Mouse (Mus musculus) heart, embryonic 12.5 days (tissue): ENCODE results near the gene Synj2. TPM values are rescaled to one million over a fixed set of nuclear protein-coding genes. Genes with fewer than 3 reads are reported as not detected.

ENCODE experiments used
- ATAC-seq: fragments of 200-750 bp; cut with Nextera tagmentation; 2 replicates; pipeline ENCODE4 v1.8.0; 2017; ENCODE audit warnings: moderate TSS enrichment, moderate library complexity; ENCODE audit not compliant: insufficient number of reproducible peaks, low FRiP score
- H3K27ac ChIP-seq: fragments of 300-500 bp; sonication (generic); 2 replicates; pipeline ENCODE4 v1.5.1; 2016; ENCODE audit warnings: mild to moderate bottlenecking, moderate library complexity; ENCODE audit not compliant: poor library complexity, severe bottlenecking
- H3K27me3 ChIP-seq: fragments of 300-500 bp; sonication (generic); replicated peaks from 2 replicates; pipeline ENCODE4 v1.6.1; 2016; ENCODE audit warnings: mild to moderate bottlenecking, moderate library complexity
- H3K36me3 ChIP-seq: fragments of 300-500 bp; sonication (generic); 2 replicates; pipeline ENCODE4 v1.6.1; 2016; ENCODE audit warnings: mild to moderate bottlenecking, moderate library complexity
- H3K4me1 ChIP-seq: fragments of 300-500 bp; sonication (generic); replicated peaks from 2 replicates; pipeline ENCODE4 v1.6.1; 2016; ENCODE audit warnings: mild to moderate bottlenecking
- H3K4me2 ChIP-seq: fragments of 300-500 bp; sonication (generic); 2 replicates; pipeline ENCODE4 v1.6.1; 2016; ENCODE audit warnings: mild to moderate bottlenecking, moderate library complexity
- H3K4me3 ChIP-seq: fragments of 300-500 bp; sonication (generic); 2 replicates; pipeline ENCODE4 v1.5.1; 2016; ENCODE audit warnings: mild to moderate bottlenecking
- H3K9ac ChIP-seq: fragments of 300-500 bp; sonication (generic); 2 replicates; pipeline ENCODE4 v1.6.1; 2016; ENCODE audit warnings: mild to moderate bottlenecking, moderate library complexity
- H3K9me3 ChIP-seq: fragments of 300-500 bp; sonication (generic); replicated peaks from 2 replicates; pipeline ENCODE4 v1.6.1; 2016; ENCODE audit warnings: mild to moderate bottlenecking, moderate library complexity
- WGBS: fragments of 180-500 bp; shearing (Covaris S2); methylation state at CpG from one replicate; pipeline ENCODE4 v1.1.7; 2016; 5-methylcytosine and 5-hydroxymethylcytosine counted together
- polyA plus RNA-seq: library from polyadenylated mRNA; unstranded; fragments of >200 nt; fragmentation: Nextera tagmentation; extraction: Ambion mirVana; gene quantifications from 2 replicates; pipeline ENCODE4 v1.2.1, GENCODE M21; 2016

The Synj2 gene
- polyA plus RNA-seq, result 3.8 and 3.9 TPM in 2 replicates

- Histone ChIP-seq H3K4me1 (0 out of 2 replicates have a peak, but pooled peaks cover 3% of the 10 kb centered on the region), H3K9me3 (no peaks in the 10 kb centered on the region), H3K9ac (peak within 1 kb of the TSS; percentile 80), H3K36me3 (no peaks in the 10 kb centered on the region), H3K4me2 (peak within 1 kb of the TSS; percentile 97), H3K27ac (peak within 1 kb of the TSS; percentile 4; the same call in 1 of the 2 replicates), H3K27me3 (peaks cover 18% of the 10 kb centered on the region; the same call in 1 of the 2 replicates), H3K4me3 (peak within 1 kb of the TSS; percentile 68)
- ATAC-seq, result peak; percentile 75
- WGBS, result 1% methylated on average over 46 of the region's 52 CpGs
Measured at GRCm38 (mm10) chr17:5941230-5942043, at the start of gene Synj2. Gene Synj2 (plus strand): TSS chr17:5941280.

- H3K4me1 ChIP-seq, result peaks cover 19% of the 10 kb centered on the region
- H3K4me2 ChIP-seq, result no peak overlapping the region
- H3K9ac ChIP-seq, result no peak overlapping the region
- no peaks in the 10 kb centered on the region for H3K27me3 ChIP-seq
- ATAC-seq, result peak; percentile 36; the same call in 1 of the 2 replicates
- 0 out of 2 replicates have a peak overlapping the region, but pooled peaks have one; percentile 6 for H3K27ac ChIP-seq
- H3K36me3 ChIP-seq, result peaks cover 20% of the 10 kb centered on the region
- WGBS, result 78% methylated on average over 9 of the region's 9 CpGs
- no peaks in the 10 kb centered on the region for H3K9me3 ChIP-seq
- H3K4me3 ChIP-seq, result no peak overlapping the region
Measured at GRCm38 (mm10) chr17:5891933-5892683, 49.0 kb upstream of the Synj2 start.

DNA sequence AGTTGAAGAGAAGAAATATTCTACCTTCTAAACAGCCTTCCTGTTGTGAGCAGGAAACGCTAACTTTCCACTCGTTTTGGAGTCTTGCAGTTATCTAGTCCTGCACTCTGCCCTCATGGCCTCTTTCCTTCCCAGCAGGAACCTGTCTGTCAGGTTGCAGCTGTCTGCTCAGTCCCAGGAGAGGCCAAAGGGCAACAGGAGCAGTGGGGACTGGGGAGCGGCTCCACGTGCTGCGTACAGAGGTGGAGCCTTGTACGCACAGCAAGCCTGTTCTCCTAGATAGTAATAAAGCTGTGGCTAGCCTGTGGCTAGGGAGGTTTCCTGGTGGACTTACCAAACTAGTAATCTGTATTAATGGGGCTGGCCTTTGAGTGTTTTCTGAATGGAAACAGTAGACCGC, 48.0 kb upstream of the Synj2 start:
- peak; percentile 71 for ATAC-seq
- peaks cover 17% of the 10 kb centered on the region for H3K4me1 ChIP-seq
- no peak overlapping the region for H3K4me3 ChIP-seq
- peaks cover 20% of the 10 kb centered on the region for H3K36me3 ChIP-seq
- 24% methylated on average over 7 of the region's 7 CpGs for WGBS
- no peak overlapping the region for H3K27ac ChIP-seq
- H3K9me3 ChIP-seq, result no peaks in the 10 kb centered on the region
- H3K4me2 ChIP-seq, result no peak overlapping the region
- no peaks in the 10 kb centered on the region for H3K27me3 ChIP-seq
- no peak overlapping the region for H3K9ac ChIP-seq

DNA sequence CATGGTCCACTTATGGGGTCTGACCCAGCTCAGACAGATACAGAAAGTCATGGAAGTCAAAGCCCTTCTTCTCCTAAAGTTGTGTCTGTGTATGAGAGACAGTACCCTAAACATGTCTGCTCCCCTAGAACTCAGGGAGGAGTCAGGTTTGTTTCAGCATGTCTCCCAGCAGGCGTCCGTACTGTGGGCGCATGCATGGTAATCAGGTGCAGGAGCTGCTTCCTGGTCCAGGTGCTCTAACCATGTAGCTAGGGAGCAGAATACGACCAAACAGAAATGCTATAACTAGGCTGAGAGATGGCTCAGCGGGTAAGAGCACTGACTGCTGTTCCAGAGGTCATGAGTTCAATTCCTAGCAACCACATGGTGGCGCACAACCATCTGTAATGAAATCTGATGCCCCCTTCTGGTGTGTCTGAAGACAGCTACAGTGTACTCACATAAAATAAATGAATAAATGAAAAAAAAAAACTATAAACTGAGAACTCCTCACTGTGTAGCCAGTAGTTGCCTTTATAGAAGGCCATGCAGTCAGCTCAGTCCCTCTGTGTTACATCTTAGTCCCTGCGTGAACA, 47.4 kb upstream of the Synj2 start:
- 77% methylated on average over 7 of the region's 7 CpGs for WGBS
- ATAC-seq, result no peak
- H3K4me1 ChIP-seq, result peaks cover 17% of the 10 kb centered on the region
- H3K4me3 ChIP-seq, result no peak overlapping the region
- no peak overlapping the region for H3K9ac ChIP-seq
- no peaks in the 10 kb centered on the region for H3K9me3 ChIP-seq
- H3K27me3 ChIP-seq, result no peaks in the 10 kb centered on the region
- no peak overlapping the region for H3K4me2 ChIP-seq
- H3K36me3 ChIP-seq, result peaks cover 20% of the 10 kb centered on the region
- no peak overlapping the region for H3K27ac ChIP-seq

- H3K9ac ChIP-seq, result no peak overlapping the region
- peaks cover 10% of the 10 kb centered on the region for H3K4me1 ChIP-seq
- H3K27me3 ChIP-seq, result no peaks in the 10 kb centered on the region
- no peak overlapping the region for H3K27ac ChIP-seq
- no peak overlapping the region for H3K4me3 ChIP-seq
- H3K36me3 ChIP-seq, result peaks cover 23% of the 10 kb centered on the region
- no peak overlapping the region for H3K4me2 ChIP-seq
- 57% methylated on average over 4 of the region's 4 CpGs for whole genome bisulfite sequencing
- no peak for ATAC-seq
- H3K9me3 ChIP-seq, result no peaks in the 10 kb centered on the region
Measured at GRCm38 (mm10) chr17:5896066-5896465, 45.0 kb upstream of the Synj2 start.

- H3K9ac ChIP-seq, result no peak overlapping the region
- no peak overlapping the region for H3K4me3 ChIP-seq
- no peak for ATAC-seq
- H3K4me1 ChIP-seq, result peaks cover 10% of the 10 kb centered on the region
- no peak overlapping the region for H3K27ac ChIP-seq
- no peaks in the 10 kb centered on the region for H3K27me3 ChIP-seq
- H3K36me3 ChIP-seq, result peaks cover 24% of the 10 kb centered on the region
- WGBS, result 66% methylated on average over 7 of the region's 7 CpGs
- H3K9me3 ChIP-seq, result no peaks in the 10 kb centered on the region
- H3K4me2 ChIP-seq, result no peak overlapping the region
Measured at GRCm38 (mm10) chr17:5896607-5897006, 44.5 kb upstream of the Synj2 start.

DNA sequence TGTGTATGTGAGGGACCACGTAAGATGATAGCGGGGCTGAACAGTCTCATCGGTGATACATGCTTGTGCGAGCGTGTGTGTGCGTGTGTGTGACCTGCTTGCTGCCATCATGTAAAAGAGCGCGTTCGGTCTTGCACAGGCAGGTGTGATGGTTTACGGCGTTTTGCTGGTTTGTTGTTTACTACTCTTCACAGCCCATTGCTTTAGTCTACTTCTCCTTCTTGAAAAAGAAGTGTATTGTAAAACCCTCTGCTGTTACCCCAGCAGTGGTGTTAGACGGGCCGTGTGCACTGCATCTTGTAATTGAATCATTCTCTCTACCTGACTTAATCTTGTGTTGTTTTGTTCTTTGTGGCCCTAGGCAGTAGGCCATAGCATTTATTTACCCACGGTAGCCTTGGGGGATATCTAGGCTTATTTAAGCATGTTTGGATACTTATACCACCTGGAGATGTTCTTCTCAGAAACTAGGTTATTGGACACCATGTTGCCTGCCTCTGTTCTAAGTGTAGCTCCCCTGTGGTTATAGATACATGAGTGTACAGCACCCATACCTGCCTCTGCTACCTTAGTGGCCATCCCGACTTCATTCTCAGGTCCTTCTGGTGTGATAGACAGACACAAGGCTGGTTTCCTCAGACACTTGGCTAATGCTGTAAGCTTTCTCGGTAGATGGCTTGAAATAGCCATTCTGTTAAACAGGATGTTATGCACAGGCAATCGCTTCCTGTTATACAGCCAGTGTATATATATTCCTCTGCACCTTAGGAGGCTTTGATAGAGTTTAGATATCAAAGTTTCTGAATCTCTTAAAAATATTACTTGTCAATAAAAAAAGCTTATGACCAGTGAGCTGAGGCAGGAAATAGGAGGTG, 43.5 kb upstream of the Synj2 start:
- Histone ChIP-seq H3K9ac (no peak overlapping the region), H3K9me3 (no peaks in the 10 kb centered on the region), H3K27me3 (no peaks in the 10 kb centered on the region), H3K4me3 (no peak overlapping the region), H3K36me3 (peaks cover 33% of the 10 kb centered on the region), H3K4me1 (peaks cover 3% of the 10 kb centered on the region), H3K27ac (no peak overlapping the region), H3K4me2 (no peak overlapping the region)
- WGBS, result 91% methylated on average over 17 of the region's 17 CpGs
- no peak for ATAC-seq

- no peak for ATAC-seq
- H3K4me2 ChIP-seq, result no peak overlapping the region
Measured at GRCm38 (mm10) chr17:5899251-5899650, 41.8 kb upstream of the Synj2 start.

DNA sequence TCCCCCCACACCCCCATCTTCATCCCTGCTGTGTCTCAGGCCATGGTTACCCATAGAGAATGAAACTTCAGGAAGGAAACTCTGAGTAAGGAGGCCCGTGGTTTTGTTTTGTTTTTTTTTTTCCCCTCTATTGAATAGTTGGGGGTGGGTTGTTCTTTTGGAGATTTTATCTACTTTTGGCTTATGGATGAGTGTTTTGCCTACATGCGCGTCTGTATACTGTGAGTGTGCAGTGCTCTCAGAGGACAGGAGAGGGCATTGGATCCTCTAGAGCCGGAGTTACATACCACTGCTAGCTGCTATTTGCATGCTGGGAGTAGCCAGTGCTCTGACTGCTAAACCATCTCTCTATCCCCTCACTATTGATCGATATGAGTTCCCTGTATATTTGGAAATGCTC, 39.7 kb upstream of the Synj2 start:
- H3K4me1 ChIP-seq, result no peaks in the 10 kb centered on the region; the same call in 1 of the 2 replicates
- peaks cover 56% of the 10 kb centered on the region for H3K36me3 ChIP-seq
- no peak overlapping the region for H3K27ac ChIP-seq
- H3K27me3 ChIP-seq, result no peaks in the 10 kb centered on the region
- no peak overlapping the region for H3K4me2 ChIP-seq
- H3K9me3 ChIP-seq, result no peaks in the 10 kb centered on the region
- 71% methylated on average over 5 of the region's 5 CpGs for WGBS
- no peak for ATAC-seq
- no peak overlapping the region for H3K9ac ChIP-seq
- H3K4me3 ChIP-seq, result no peak overlapping the region

More at GRCm38 (mm10) chr17:5899251-5899650, 41.8 kb upstream of the Synj2 start:
- no peaks in the 10 kb centered on the region; the same call in none of the 2 replicates for H3K4me1 ChIP-seq
- no peaks in the 10 kb centered on the region for H3K9me3 ChIP-seq
- peaks cover 43% of the 10 kb centered on the region for H3K36me3 ChIP-seq
- no peak overlapping the region for H3K27ac ChIP-seq
- H3K27me3 ChIP-seq, result no peaks in the 10 kb centered on the region
- H3K9ac ChIP-seq, result no peak overlapping the region
- H3K4me3 ChIP-seq, result no peak overlapping the region
- 81% methylated on average over 6 of the region's 6 CpGs for WGBS

DNA sequence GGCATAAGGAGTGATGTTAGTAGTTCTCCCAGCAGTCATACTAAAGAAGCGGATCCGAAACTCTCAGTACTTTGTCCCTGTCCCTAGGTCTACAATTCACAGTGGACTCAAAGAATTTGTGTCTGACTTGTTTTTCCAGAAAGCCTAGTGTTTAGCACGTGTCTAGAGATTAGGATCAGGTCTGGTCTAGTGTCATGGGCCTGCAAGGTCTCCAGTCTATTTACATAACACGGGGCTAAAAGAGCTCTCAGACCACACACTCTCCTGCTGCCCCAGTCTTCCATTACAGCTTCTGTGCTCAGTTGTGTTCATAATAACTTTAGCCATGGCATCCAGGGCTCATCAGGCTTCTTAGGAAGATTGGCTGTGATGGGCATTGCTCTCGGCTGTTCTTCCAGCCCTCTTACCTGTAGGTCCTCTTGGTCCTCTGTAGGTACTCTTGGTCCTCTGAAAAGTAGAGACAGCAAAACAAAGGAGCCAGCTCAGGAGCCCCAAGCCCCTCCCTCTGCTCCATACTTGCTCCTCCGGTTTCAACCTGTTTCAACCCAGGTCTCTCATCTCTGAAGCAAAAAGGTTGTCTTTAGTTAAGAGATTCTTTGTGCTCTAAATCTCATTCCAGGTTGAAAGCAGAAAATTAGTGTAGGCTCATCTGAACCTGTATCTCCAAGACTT, 37.3 kb upstream of the Synj2 start:
- Histone ChIP-seq H3K4me1 (no peaks in the 10 kb centered on the region), H3K27ac (no peak overlapping the region), H3K4me2 (no peak overlapping the region), H3K36me3 (peaks cover 75% of the 10 kb centered on the region), H3K9me3 (no peaks in the 10 kb centered on the region), H3K9ac (no peak overlapping the region), H3K27me3 (no peaks in the 10 kb centered on the region), H3K4me3 (no peak overlapping the region)
- ATAC-seq, result no peak
- WGBS, result 62% methylated on average over 6 of the region's 6 CpGs
